Mouse (Mus musculus) CH12.LX (cell line): Measurements from ENCODE around the gene Phc2. TPM values are rescaled to one million over a fixed set of nuclear protein-coding genes. Genes with fewer than 3 reads are reported as not detected.

ENCODE experiments used
- DNase-seq: peaks from one replicate; pipeline ENCODE4 v3.0.0-alpha.2; 2013; ENCODE audit errors: extremely low read depth
- H3K27ac ChIP-seq: 2 replicates; pipeline ENCODE4 v1.5.1; 2012; ENCODE audit warnings: low read depth, mild to moderate bottlenecking, control low read depth, moderate library complexity; ENCODE audit not compliant: insufficient read depth
- H3K27me3 ChIP-seq: replicated peaks from 2 replicates; pipeline ENCODE3; 2012; ENCODE audit warnings: inconsistent platforms
- H3K36me3 ChIP-seq, 2 experiments: replicated peaks in 1 of 2; 2 replicates each; pipeline versions ENCODE3 to v1.6.1; 2012; ENCODE audit warnings: inconsistent platforms in 1 of 2, low read length in 1 of 2, mild to moderate bottlenecking in 1 of 2, mixed read lengths in 1 of 2, moderate library complexity in 1 of 2; ENCODE audit not compliant: control insufficient read depth in 1 of 2, insufficient read depth in 1 of 2
- H3K4me1 ChIP-seq, 2 experiments: 2 replicates each; pipeline ENCODE4 v1.6.1; 2012; ENCODE audit warnings: inconsistent platforms in 1 of 2, moderate library complexity in 1 of 2; ENCODE audit not compliant: insufficient read depth in 2 of 2, control insufficient read depth in 1 of 2
- H3K4me2 ChIP-seq: 2 replicates; pipeline ENCODE4 v1.6.1; 2012; ENCODE audit warnings: low read depth, mild to moderate bottlenecking, control low read depth; ENCODE audit not compliant: poor library complexity, insufficient read depth, severe bottlenecking
- H3K4me3 ChIP-seq, 3 experiments: fragments of 150-350 bp in 1 of 3; sonication (generic) in 1 of 3; replicated peaks in 1 of 3; 2 replicates each; pipeline versions ENCODE3 to v1.5.1; 2011 to 2012; ENCODE audit warnings: low read depth in 2 of 3, low read length in 2 of 3, mild to moderate bottlenecking in 2 of 3, moderate library complexity in 2 of 3, control low read depth in 1 of 3, improper control_type of control experiment in 1 of 3, inconsistent platforms in 1 of 3, mixed read lengths in 1 of 3; ENCODE audit not compliant: poor library complexity in 1 of 3
- H3K79me2 ChIP-seq: replicated peaks from 2 replicates; pipeline ENCODE4 v1.6.1; 2012; ENCODE audit warnings: mild to moderate bottlenecking, moderate library complexity; ENCODE audit not compliant: control insufficient read depth, poor library complexity, insufficient read depth, severe bottlenecking; ENCODE audit errors: extremely low read depth
- H3K9ac ChIP-seq: 2 replicates; pipeline ENCODE4 v1.6.1; 2012; ENCODE audit warnings: low read depth, mild to moderate bottlenecking, control low read depth, moderate library complexity; ENCODE audit not compliant: insufficient read depth
- H3K9me3 ChIP-seq: replicated peaks from 2 replicates; pipeline ENCODE3; 2012; ENCODE audit warnings: low read length, inconsistent platforms, mixed read lengths
- BHLHE40 ChIP-seq: IDR thresholded peaks from 2 replicates; pipeline ENCODE4 v1.6.1; 2011; ENCODE audit warnings: mild to moderate bottlenecking, low read depth, low read length, improper control_type of control experiment
- CHD1 ChIP-seq: IDR thresholded peaks from 2 replicates; pipeline ENCODE4 v1.6.1; 2012; ENCODE audit warnings: low read depth, low read length, improper control_type of control experiment, inconsistent platforms
- CHD2 ChIP-seq: IDR thresholded peaks from 2 replicates; pipeline ENCODE4 v1.6.1; 2011; ENCODE audit warnings: low read length, improper control_type of control experiment
- CTCF ChIP-seq, 2 experiments: IDR thresholded peaks in 1 of 2; conservative IDR thresholded peaks in 1 of 2; 2 replicates each; pipeline ENCODE4 v1.5.1; 2011 to 2012; ENCODE audit warnings: low read depth in 2 of 2, low read length in 2 of 2, improper control_type of control experiment in 1 of 2, inconsistent platforms in 1 of 2, mild to moderate bottlenecking in 1 of 2, moderate library complexity in 1 of 2
- E2F4 ChIP-seq: IDR thresholded peaks from 2 replicates; pipeline ENCODE4 v1.6.1; 2011; ENCODE audit warnings: low read depth, low read length, improper control_type of control experiment; ENCODE audit not compliant: insufficient replicate concordance
- ELF1 ChIP-seq: IDR thresholded peaks from 2 replicates; pipeline ENCODE4 v1.6.1; 2014; ENCODE audit warnings: low read depth, mild to moderate bottlenecking, inconsistent platforms, low read length, improper control_type of control experiment
- ETS1 ChIP-seq: conservative IDR thresholded peaks from 2 replicates; pipeline ENCODE4 v1.6.1; 2012; ENCODE audit warnings: low read depth, mild to moderate bottlenecking, inconsistent platforms, low read length, improper control_type of control experiment, moderate library complexity
- GABPA ChIP-seq: IDR thresholded peaks from 2 replicates; pipeline ENCODE4 v1.6.1; 2012; ENCODE audit warnings: low read depth, low read length, improper control_type of control experiment, inconsistent platforms; ENCODE audit not compliant: insufficient replicate concordance
- HCFC1 ChIP-seq: IDR thresholded peaks from 2 replicates; pipeline ENCODE4 v1.6.1; 2012; ENCODE audit warnings: low read depth, mild to moderate bottlenecking, inconsistent platforms, low read length, improper control_type of control experiment
- IRF4 ChIP-seq: IDR thresholded peaks from 2 replicates; pipeline ENCODE4 v1.6.1; 2014; ENCODE audit warnings: low read depth, mild to moderate bottlenecking, inconsistent platforms, low read length, improper control_type of control experiment
- JUN ChIP-seq: IDR thresholded peaks from 2 replicates; pipeline ENCODE4 v1.6.1; 2011; ENCODE audit warnings: low read depth, mild to moderate bottlenecking, low read length, improper control_type of control experiment, moderate library complexity; ENCODE audit not compliant: insufficient read depth
- JUND ChIP-seq: conservative IDR thresholded peaks from 2 replicates; pipeline ENCODE4 v1.6.1; 2011; ENCODE audit warnings: low read depth, low read length, improper control_type of control experiment
- KAT2A ChIP-seq: IDR thresholded peaks from 2 replicates; pipeline ENCODE4 v1.6.1; 2012; ENCODE audit warnings: low read length, improper control_type of control experiment, inconsistent platforms; ENCODE audit not compliant: insufficient replicate concordance
- MAX ChIP-seq: IDR thresholded peaks from 2 replicates; pipeline ENCODE4 v1.6.1; 2011; ENCODE audit warnings: low read length, improper control_type of control experiment
- MAZ ChIP-seq: IDR thresholded peaks from 2 replicates; pipeline ENCODE4 v1.6.1; 2012; ENCODE audit warnings: low read depth, mild to moderate bottlenecking, inconsistent platforms, low read length, improper control_type of control experiment, moderate library complexity
- MEF2A ChIP-seq: IDR thresholded peaks from 2 replicates; pipeline ENCODE4 v1.6.1; 2014; ENCODE audit warnings: low read depth, mild to moderate bottlenecking, inconsistent platforms, low read length, improper control_type of control experiment, borderline replicate concordance
- NELFE ChIP-seq: IDR thresholded peaks from 2 replicates; pipeline ENCODE4 v1.6.1; 2011; ENCODE audit warnings: low read depth, low read length, improper control_type of control experiment
- PAX5 ChIP-seq: IDR thresholded peaks from 2 replicates; pipeline ENCODE4 v1.6.1; 2012; ENCODE audit warnings: low read length, inconsistent platforms, mixed read lengths
- POLR2A ChIP-seq: IDR thresholded peaks from 2 replicates; pipeline ENCODE4 v1.6.1; 2011; ENCODE audit warnings: low read depth, mild to moderate bottlenecking, improper control_type of control experiment, low read length
- POLR2AphosphoS2 ChIP-seq: IDR thresholded peaks from 2 replicates; pipeline ENCODE4 v1.6.1; 2011; ENCODE audit warnings: low read depth, low read length, improper control_type of control experiment
- RAD21 ChIP-seq: IDR thresholded peaks from 2 replicates; pipeline ENCODE4 v1.6.1; 2011; ENCODE audit warnings: low read depth, mild to moderate bottlenecking, low read length, improper control_type of control experiment, moderate library complexity
- RCOR1 ChIP-seq: conservative IDR thresholded peaks from 2 replicates; pipeline ENCODE4 v1.6.1; 2012; ENCODE audit warnings: low read depth, mild to moderate bottlenecking, inconsistent platforms, low read length, improper control_type of control experiment
- SIN3A ChIP-seq: IDR thresholded peaks from 2 replicates; pipeline ENCODE4 v1.6.1; 2012; ENCODE audit warnings: low read length, improper control_type of control experiment, inconsistent platforms
- TBP ChIP-seq: conservative IDR thresholded peaks from 2 replicates; pipeline ENCODE4 v1.6.1; 2011; ENCODE audit warnings: low read depth, low read length, improper control_type of control experiment
- TCF12 ChIP-seq: IDR thresholded peaks from 2 replicates; pipeline ENCODE4 v1.6.1; 2014; ENCODE audit warnings: low read depth, mild to moderate bottlenecking, inconsistent platforms, low read length, improper control_type of control experiment
- UBTF ChIP-seq: IDR thresholded peaks from 2 replicates; pipeline ENCODE4 v1.6.1; 2012; ENCODE audit warnings: low read depth, mild to moderate bottlenecking, inconsistent platforms, low read length, improper control_type of control experiment, moderate library complexity
- USF1 ChIP-seq: IDR thresholded peaks from 2 replicates; pipeline ENCODE4 v1.6.1; 2014; ENCODE audit warnings: low read depth, mild to moderate bottlenecking, inconsistent platforms, low read length, improper control_type of control experiment
- USF2 ChIP-seq: conservative IDR thresholded peaks from 2 replicates; pipeline ENCODE4 v1.6.1; 2011; ENCODE audit warnings: low read depth, low read length, improper control_type of control experiment
- ZKSCAN1 ChIP-seq: IDR thresholded peaks from 2 replicates; pipeline ENCODE4 v1.6.1; 2012; ENCODE audit warnings: low read depth, inconsistent platforms, low read length, improper control_type of control experiment, borderline replicate concordance
- ZMIZ1 ChIP-seq: IDR thresholded peaks from 2 replicates; pipeline ENCODE4 v1.6.1; 2012; ENCODE audit warnings: low read depth, mild to moderate bottlenecking, inconsistent platforms, low read length, improper control_type of control experiment
- dilution Hi-C: fragments of 300-500 bp; cut with MboI; formaldehyde crosslinking; loops from 2 replicates; pipeline ENCODE4 v1.14.3; 2020; ENCODE audit warnings: low sequenced_read_pairs; ENCODE audit not compliant: extremely low pct_unique_long_range_greater_than_20kb, extremely low pct_ligation_motif_present
- in situ Hi-C: fragments of 300-500 bp; cut with MboI; formaldehyde crosslinking; loops from 3 replicates; pipeline ENCODE4 v1.14.3; 2019; ENCODE audit warnings: low sequenced_read_pairs, low pct_ligation_motif_present, low pct_unique_long_range_greater_than_20kb, mixed read lengths
- polyA plus RNA-seq: library from polyadenylated mRNA; unstranded; fragments of >175 nt; gene quantifications from 2 replicates; pipeline ENCODE4 v1.2.1, GENCODE M21; 2012; ENCODE audit warnings: low read depth; ENCODE audit not compliant: insufficient read length
- total RNA-seq, 2 experiments: library from RNA; depleted of rRNA; stranded (reverse); fragments of 300-350 nt in 1 of 2; fragments of >200 nt in 1 of 2; gene quantifications; 2 replicates each; pipeline ENCODE4 v1.2.3; 2012 to 2014

The Phc2 gene
- total and polyA plus RNA-seq, 3 experiments, result 24.1 to 53.2 (median 29.6) TPM

- Histone ChIP-seq H3K4me1 (peaks cover 13 to 71% of the 10 kb centered on the region in 2 experiments), H3K4me3 (no peak overlapping the region), H3K79me2 (no peaks in the 10 kb centered on the region), H3K4me2 (no peak overlapping the region), H3K9me3 (no peaks in the 10 kb centered on the region), H3K27ac (no peak overlapping the region), H3K27me3 (no peaks in the 10 kb centered on the region), H3K9ac (no peak overlapping the region), H3K36me3 (no peaks in the 10 kb centered on the region)
- TF ChIP-seq ZMIZ1 (no peak), MEF2A (no peak), NELFE (no peak), JUN (no peak), PAX5 (no peak), ELF1 (no peak), GABPA (no peak), ETS1 (no peak), CHD1 (no peak), RAD21 (no peak), SIN3A (no peak), ZKSCAN1 (no peak), POLR2A (no peak), UBTF (no peak), POLR2AphosphoS2 (no peak), USF2 (no peak), JUND (no peak), KAT2A (no peak)
- dilution Hi-C loops, result no loop called here
- DNase-seq, result no peak
- in situ Hi-C loops, result no loop called here
Observed at GRCm38 (mm10) chr4:128700543-128700942, 46.0 kb downstream of the Phc2 start.

- no peak overlapping the region for H3K9ac ChIP-seq
- no peak overlapping the region for H3K4me3 ChIP-seq
- H3K79me2 ChIP-seq, result no peaks in the 10 kb centered on the region
- H3K36me3 ChIP-seq, result peaks cover 0 to 8% of the 10 kb centered on the region in 2 experiments
- H3K27me3 ChIP-seq, result no peaks in the 10 kb centered on the region
- no peak overlapping the region for H3K4me2 ChIP-seq
- in situ Hi-C loops (loop anchor here (5.0 kb wide), 1 partner anchor 93 kb away; the partner anchor contains the start of gene Zscan20), dilution Hi-C loops (no loop called here)
- H3K4me1 ChIP-seq, result peaks cover 19 to 55% of the 10 kb centered on the region in 2 experiments
- no peaks in the 10 kb centered on the region for H3K9me3 ChIP-seq
- H3K27ac ChIP-seq, result no peak overlapping the region
- peak; percentile 92 for DNase-seq
- TF ChIP-seq CHD2, result peak; percentile 59; the same call in 1 of the 2 replicates
- TF ChIP-seq IRF4, result peak; percentile 85
- peak; percentile 49; the same call in 1 of the 2 replicates for TF ChIP-seq MEF2A
- TF ChIP-seq ZMIZ1, result no peak
- TF ChIP-seq BHLHE40, result peak; percentile 36; the same call in 1 of the 2 replicates
- peak; percentile 56 for TF ChIP-seq RCOR1
- no peak for TF ChIP-seq UBTF
- peak; percentile 23; the same call in 1 of the 2 replicates for TF ChIP-seq ELF1
- TF ChIP-seq NELFE, result no peak
- TF ChIP-seq CHD1, result no peak
- peak; percentile 72 for TF ChIP-seq ETS1
- no peak for TF ChIP-seq POLR2A
- TF ChIP-seq JUN, result no peak
- no peak for TF ChIP-seq PAX5
- TF ChIP-seq JUND, result no peak
- no peak for TF ChIP-seq MAX
- no peak for TF ChIP-seq USF1
- no peak for TF ChIP-seq POLR2AphosphoS2
- no peak for TF ChIP-seq E2F4
- TF ChIP-seq TBP, result no peak
- TF ChIP-seq CTCF (conservative IDR thresholded peaks at IDR 0.05 in 1 of 2, IDR thresholded peaks at IDR 0.05 in 1 of 2; ENCODE audit: low read depth in 2 of 2, low read length in 2 of 2), result no peak
- peak; percentile 27; the same call in 1 of the 2 replicates for TF ChIP-seq MAZ
- no peak for TF ChIP-seq GABPA
- TF ChIP-seq TCF12, result peak; percentile 85
- TF ChIP-seq HCFC1, result no peak
Observed at GRCm38 (mm10) chr4:128705138-128705720, 50.7 kb downstream of the Phc2 start.
